Mouse (Mus musculus) fibroblast of lung, adult 2 months (primary cell): Measurements from ENCODE around the gene Rfx3.

Experiments
- DNase-seq: peaks from one replicate; pipeline ENCODE4 v3.0.0-alpha.2; 2011; ENCODE audit warnings: low read depth

Rfx3 gene

GRCm38 (mm10) chr19:28010471-28011395 lies at the start of gene Rfx3:
Gene Rfx3, minus strand, starts transcription at chr19:28011166.
- DNase-seq = peak; percentile 36

- DNase-seq = no peak
Observed at GRCm38 (mm10) chr19:28052058-28052457, 41.1 kb upstream of the Rfx3 start.

DNA sequence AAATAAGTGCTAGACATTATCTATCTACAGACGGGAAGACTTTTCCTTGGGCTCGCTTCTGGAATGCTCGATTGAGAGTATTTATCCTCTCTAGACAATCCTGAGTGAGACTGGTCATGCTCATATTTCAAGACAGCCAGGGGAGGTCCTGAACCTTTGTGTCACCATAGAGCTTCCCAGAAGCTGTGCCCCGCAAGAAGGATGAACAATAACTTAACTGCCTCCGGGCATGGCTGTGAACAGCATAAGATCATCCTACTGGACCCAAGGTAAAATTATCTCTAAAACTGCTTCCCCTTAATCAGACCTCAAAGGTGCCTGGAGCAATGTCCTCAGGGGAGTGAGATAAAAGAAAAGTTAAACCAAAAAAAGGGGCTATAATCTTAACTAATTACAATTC lies 40.6 kb upstream of the Rfx3 start:
- DNase-seq = no peak

GRCm38 (mm10) chr19:28049280-28049679 lies 38.3 kb upstream of the Rfx3 start:
- no peak for DNase-seq

- peak; percentile 17 for DNase-seq
Observed at GRCm38 (mm10) chr19:28046806-28047205, 35.8 kb upstream of the Rfx3 start.

DNA sequence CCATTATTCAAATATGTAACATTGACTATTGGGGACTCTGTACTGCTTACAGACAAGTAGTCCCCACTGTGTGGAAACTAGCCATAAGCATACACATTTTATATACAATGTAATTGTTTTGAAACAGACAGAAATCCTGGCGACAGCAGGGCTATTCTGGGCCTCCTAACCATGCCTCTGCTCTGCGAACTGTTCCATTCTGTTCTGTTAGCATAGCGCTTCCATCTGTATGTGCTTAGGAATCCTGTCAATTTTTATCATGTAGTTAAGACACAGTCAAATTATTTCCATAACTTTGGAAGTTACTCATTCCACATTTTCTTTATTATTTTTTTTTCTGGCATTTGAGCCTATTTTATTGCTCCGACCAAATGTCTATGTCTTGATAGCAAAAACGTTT lies 34.0 kb upstream of the Rfx3 start:
- no peak for DNase-seq

GRCm38 (mm10) chr19:28011718-28012499 lies 943 bp upstream of the Rfx3 start:
- peak; percentile 31 for DNase-seq

- peak; percentile 73 for DNase-seq
Observed at GRCm38 (mm10) chr19:28011396-28011717, 391 bp upstream of the Rfx3 start.

DNA sequence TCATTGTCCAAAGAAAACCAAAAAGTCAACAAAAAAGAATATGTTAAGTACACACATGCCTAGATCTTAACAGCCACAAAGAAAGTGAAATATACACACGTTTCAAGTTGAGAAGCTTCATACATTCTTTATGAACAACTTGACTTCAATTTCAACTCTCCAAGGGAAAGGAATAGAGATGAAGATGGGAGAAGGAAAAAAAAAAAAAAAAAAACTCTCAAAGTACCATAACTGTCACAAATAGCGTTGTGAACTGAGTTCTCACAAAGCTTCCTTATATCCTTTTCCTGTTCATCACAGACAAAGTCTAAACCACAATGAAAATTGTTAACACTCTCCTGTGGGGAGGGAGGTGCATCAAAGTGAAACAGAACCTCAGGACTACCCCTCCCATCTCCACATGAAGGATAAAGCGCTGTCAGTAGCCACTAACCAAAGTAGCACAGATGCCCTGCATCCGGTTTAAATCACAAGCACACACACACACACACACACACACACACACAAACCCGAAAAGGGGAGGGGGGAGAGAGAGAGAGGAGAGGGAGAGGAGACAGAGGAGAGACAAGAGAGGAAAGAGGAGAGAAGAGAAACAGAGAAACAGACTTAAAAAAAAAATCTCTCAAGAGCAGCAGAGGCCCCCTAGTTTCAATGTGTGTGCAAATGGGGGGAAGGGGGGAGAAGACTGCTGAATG lies 1.2 kb downstream of the Rfx3 start:
- no peak for DNase-seq

DNA sequence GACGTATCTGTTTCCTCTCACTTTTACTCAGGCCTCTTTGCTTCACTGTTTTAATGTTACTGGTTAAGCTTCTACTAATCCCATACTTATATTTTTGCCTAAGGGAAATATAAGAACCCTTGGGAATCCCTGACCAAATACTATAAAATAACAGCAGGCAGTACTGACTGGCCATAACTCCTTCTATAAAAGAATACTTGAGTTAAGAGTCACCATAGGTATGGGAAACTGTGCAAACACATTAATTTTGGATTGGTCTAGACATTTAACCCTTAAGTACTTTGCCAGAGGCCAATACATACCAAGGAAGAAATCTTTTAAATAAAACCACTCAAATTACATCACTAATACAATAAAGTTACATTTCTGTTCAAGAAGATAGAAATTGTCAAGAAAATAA lies 6.8 kb downstream of the Rfx3 start:
- no peak for DNase-seq

GRCm38 (mm10) chr19:28003474-28003873 lies 7.5 kb downstream of the Rfx3 start:
- DNase-seq = no peak

GRCm38 (mm10) chr19:28002708-28003107 lies 8.3 kb downstream of the Rfx3 start:
- no peak for DNase-seq

DNA sequence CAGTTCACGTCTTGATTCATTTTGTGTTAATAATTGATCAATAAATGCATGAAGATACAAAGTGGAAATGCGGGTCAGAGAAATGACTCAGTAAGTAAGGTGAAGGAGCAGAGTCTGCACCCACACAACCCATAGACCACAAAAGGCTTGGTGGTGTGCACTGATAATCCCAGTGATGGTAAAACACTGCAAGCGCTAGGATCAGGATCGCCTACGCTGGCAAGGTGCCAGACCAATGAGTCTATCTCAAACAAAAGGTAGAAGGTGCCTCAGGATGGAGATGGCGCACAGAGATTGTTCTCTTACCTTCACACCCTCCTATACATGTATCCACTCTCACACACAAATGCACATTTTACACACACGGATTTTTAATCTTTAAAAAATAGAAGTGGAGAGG lies 18.2 kb downstream of the Rfx3 start:
- no peak for DNase-seq

- DNase-seq = no peak
Observed at GRCm38 (mm10) chr19:27988746-27989145, 22.2 kb downstream of the Rfx3 start.

DNA sequence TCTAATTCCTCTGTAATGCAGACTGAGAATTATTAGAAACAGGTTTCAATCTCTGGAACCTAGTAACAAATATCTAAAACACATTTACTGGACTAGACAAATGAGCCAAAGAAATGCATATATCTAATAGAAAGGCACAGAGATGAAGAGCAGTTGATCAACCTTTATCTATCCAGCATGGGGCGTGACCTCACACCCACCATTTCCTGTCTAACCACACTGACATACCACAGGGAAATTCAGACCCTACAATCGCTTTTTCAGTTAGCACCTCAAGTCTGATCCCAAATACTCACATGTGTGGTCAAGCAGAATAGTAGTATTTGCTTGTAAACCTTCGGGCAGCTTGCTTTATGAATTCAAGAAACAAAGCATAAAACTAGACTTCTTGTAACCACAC lies 43.4 kb downstream of the Rfx3 start:
- DNase-seq = no peak

GRCm38 (mm10) chr19:27961271-27961670 lies 49.7 kb downstream of the Rfx3 start:
- no peak for DNase-seq

GRCm38 (mm10) chr19:27935453-27935852 lies 75.5 kb downstream of the Rfx3 start:
- DNase-seq = no peak

GRCm38 (mm10) chr19:27931136-27931535 lies 79.8 kb downstream of the Rfx3 start:
- DNase-seq = no peak

DNA sequence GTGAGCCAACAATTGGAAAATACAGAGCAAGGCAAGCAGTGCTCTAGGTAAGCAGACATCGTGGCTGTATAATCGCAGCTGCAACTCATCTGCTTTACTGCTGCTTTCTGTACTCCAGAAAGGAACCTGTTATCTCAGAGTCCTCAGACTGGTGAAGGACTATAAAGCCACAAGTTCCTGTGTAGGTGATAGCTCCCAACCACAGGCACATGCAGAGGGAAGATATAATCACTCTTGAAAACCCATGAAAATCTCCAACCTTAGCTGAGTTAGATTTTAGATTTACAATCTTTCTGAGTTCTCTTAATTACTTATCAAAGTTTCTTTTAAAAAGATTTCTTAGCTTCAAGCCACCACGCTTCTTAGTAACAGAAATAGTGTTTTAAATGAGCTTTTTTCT lies 84.6 kb downstream of the Rfx3 start:
- DNase-seq = no peak

DNA sequence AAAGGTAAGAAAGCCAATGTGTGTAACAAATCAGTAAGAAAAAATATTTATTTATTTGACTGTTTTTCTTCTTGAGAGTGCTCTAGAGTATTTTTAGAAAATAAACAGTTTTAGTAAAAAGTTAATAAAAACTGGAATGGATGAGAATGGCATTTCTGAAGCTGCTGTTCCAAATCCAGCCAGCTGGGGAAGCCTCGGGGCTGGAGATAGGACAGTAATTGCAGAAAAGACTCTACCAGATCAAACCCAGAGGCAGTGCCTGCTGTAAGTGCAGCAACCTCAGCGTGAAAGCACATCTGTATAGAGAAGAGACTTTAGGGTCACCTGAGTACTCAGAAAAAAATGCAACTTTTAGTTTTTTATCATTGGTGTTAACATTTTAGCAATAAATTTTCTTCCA lies 91.9 kb downstream of the Rfx3 start:
- no peak for DNase-seq

GRCm38 (mm10) chr19:27916446-27916845 lies 94.5 kb downstream of the Rfx3 start:
- no peak for DNase-seq

GRCm38 (mm10) chr19:27906976-27907375 lies 104.0 kb downstream of the Rfx3 start:
- DNase-seq = peak; percentile 18

- DNase-seq = no peak
Observed at GRCm38 (mm10) chr19:27905976-27906375, 105.0 kb downstream of the Rfx3 start.
